Comparison of ENCODE assay signal across 15 mouse cellular contexts in genomic region chr1:193012351-193012750, GRCm38 (mm10). TPM values are rescaled to one million over a fixed set of nuclear protein-coding genes. Genes with fewer than 3 reads are reported as not detected.
"Had no signal": no experiment of that assay in that cellular context is flagged by ENCODE, and none has a peak within 500 bp of the region (broad histone marks: within the 10 kb centered on the region; RNA-seq: fewer than 3 reads in every experiment).

No protein-coding gene starts in this region.

- H3K9me3 ChIP-seq: intestine, embryonic 15.5 days; limb, embryonic 12.5 days; lung, embryonic 15.5 days; midbrain, embryonic 10.5 days; neural tube, embryonic 15.5 days had no signal

- DNase-seq: kidney, adult 8-10 months; kidney, postnatal 25 days; lung, postnatal 14 days; midbrain, embryonic 14.5 days; right cerebral cortex, adult 18-20 months; thymus, adult 2 months; thymus, postnatal 25 days had no signal

- ATAC-seq: intestine, embryonic 15.5 days had no signal

- H3K4me3 ChIP-seq: intestine, embryonic 15.5 days; limb, embryonic 12.5 days; lung, embryonic 15.5 days; midbrain, embryonic 10.5 days; myocyte; neural tube, embryonic 15.5 days had no signal

- H3K27me3 ChIP-seq: intestine, embryonic 15.5 days; limb, embryonic 12.5 days; lung, embryonic 15.5 days; neural tube, embryonic 15.5 days had no signal

- H3K36me3 ChIP-seq: intestine, embryonic 15.5 days; limb, embryonic 12.5 days; lung, embryonic 15.5 days; midbrain, embryonic 10.5 days; neural tube, embryonic 15.5 days had no signal

- H3K4me1 ChIP-seq: intestine, embryonic 15.5 days; limb, embryonic 12.5 days; lung, embryonic 15.5 days; midbrain, embryonic 10.5 days; neural tube, embryonic 15.5 days had no signal

- H3K27ac ChIP-seq: intestine, embryonic 15.5 days; limb, embryonic 12.5 days; lung, embryonic 15.5 days; macrophage; midbrain, embryonic 10.5 days; neural tube, embryonic 15.5 days had no signal

- H3K9ac ChIP-seq: intestine, embryonic 15.5 days; limb, embryonic 12.5 days; lung, embryonic 15.5 days; neural tube, embryonic 15.5 days had no signal

- H3K4me2 ChIP-seq: intestine, embryonic 15.5 days; limb, embryonic 12.5 days; lung, embryonic 15.5 days; neural tube, embryonic 15.5 days had no signal

RNA-seq across cellular contexts. Expression of gene Syt14, which starts 23.2 kb away (rescaled TPM):
- polyA plus RNA-seq: liver, adult 2 months; macrophage; myocyte had no signal
